Mouse (Mus musculus): ENCODE data around the gene Epo. TPM values are rescaled to one million over a fixed set of nuclear protein-coding genes. Genes with fewer than 3 reads are reported as not detected.

Gene Epo
- total RNA-seq, 2 experiments from 2014 or later = not detected

DNA sequence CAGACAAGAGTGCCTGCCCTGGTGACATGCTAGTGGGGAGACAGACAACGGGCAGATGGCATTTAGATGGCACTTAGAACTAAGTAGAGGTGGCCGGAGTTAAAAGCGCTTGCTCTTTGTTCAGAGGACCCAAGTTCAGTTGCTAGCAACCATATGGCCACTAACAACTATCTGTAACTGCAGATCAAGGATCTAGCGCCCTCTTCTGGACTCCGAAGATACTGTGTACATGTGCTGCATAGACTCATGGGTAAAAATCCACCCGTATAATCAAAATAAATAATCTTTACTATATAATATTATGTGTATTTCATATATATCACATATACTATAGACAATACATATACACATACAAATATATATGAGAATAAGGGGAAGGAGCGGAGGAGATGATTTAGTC lies 45.4 kb downstream of the Epo start:
- intact Hi-C loops (cut with DNase I) = no loop called here
- no peak for DNase-seq

GRCm38 (mm10) chr5:137485851-137486155 lies 47.2 kb downstream of the Epo start:
- no peak for DNase-seq
- intact Hi-C loops (cut with DNase I) = no loop called here

GRCm38 (mm10) chr5:137485071-137485850 lies 47.8 kb downstream of the Epo start:
- intact Hi-C loops (cut with DNase I) = no loop called here
- no peak for DNase-seq

- no peak for DNase-seq
- intact Hi-C loops (cut with DNase I) = loop anchor here (1.0 kb wide), 1 partner anchor 19 kb away; no protein-coding TSS in a partner anchor
These were observed 51.1 kb downstream of the Epo start for GRCm38 (mm10) chr5:137481897-137482296.

DNA sequence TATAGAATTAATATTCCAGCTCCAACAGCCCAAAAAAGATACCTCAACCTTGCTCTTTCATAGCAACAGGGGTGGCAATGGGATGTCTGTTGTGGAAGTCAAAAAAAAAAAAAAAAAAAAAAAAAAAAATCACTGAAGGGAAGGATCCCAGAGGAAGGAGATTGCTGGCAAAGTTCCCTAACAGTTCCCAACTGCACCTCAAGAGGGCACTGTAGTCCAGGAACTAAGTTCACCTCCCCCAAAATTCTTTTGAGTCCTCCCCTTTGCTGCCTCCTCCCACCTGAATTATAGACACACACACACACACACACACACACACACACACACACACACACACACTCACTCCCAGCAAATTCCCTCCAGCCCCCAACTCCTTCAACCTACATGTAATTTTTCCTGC lies 51.9 kb downstream of the Epo start:
- DNase-seq = peak; percentile 83 to 92
- intact Hi-C loops (cut with DNase I) = loop anchor here (1.0 kb wide), 1 partner anchor 20 kb away; no protein-coding TSS in a partner anchor

- intact Hi-C loops (cut with DNase I) = no loop called here
- DNase-seq = no peak
These were observed 56.1 kb downstream of the Epo start, which contains the start of gene Zan for GRCm38 (mm10) chr5:137476964-137477363. Gene Zan, minus strand, starts transcription at chr5:137477064.

GRCm38 (mm10) chr5:137474351-137474750 lies 58.7 kb downstream of the Epo start:
- no peak for DNase-seq
- intact Hi-C loops (cut with DNase I) = no loop called here

GRCm38 (mm10) chr5:137472252-137472904 lies 60.7 kb downstream of the Epo start:
- intact Hi-C loops (cut with DNase I) = no loop called here
- DNase-seq = no peak

- no peak for DNase-seq
- intact Hi-C loops (cut with DNase I) = no loop called here
These were observed 66.1 kb downstream of the Epo start for GRCm38 (mm10) chr5:137466946-137467345.

GRCm38 (mm10) chr5:137465049-137465448 lies 68.0 kb downstream of the Epo start:
- intact Hi-C loops (cut with DNase I) = no loop called here
- DNase-seq = peak; percentile 9 to 15

DNA sequence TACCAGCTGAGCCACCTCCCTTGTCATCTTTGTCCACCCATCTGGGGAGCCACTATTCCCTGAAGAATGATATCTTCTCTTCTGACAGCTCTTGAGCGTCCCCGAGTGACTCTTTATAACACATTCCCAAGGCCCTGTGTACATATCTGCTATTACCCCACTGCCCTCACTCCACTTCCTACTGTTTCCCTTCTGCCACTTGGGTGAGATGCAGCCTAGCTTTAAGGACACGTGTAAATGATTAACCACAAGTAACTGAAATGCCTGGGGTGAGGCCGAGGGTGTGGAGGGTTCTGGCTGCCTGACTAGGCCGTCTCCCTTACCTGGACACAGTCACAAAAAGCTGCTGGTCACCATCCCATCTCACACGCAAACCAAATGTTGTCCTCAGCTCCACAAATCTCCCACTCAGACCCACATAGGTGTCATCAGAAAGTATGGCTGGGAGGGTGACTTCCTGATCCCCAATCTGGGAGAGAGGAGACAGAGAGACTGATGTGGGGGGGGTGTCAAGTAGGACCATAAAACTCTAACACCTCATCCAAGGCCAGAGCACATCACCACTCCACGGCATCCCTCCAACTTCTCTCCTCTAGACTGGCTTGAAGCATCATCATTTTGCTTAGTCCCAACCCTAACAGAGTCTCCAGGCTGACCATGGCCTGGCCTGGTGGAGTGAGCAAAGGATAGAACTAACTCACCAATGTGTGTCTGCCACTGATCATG lies 77.0 kb downstream of the Epo start:
- no peak for DNase-seq
- intact Hi-C loops (cut with DNase I) = no loop called here

GRCm38 (mm10) chr5:137455206-137455605 lies 77.8 kb downstream of the Epo start:
- intact Hi-C loops (cut with DNase I) = no loop called here
- no peak for DNase-seq

DNA sequence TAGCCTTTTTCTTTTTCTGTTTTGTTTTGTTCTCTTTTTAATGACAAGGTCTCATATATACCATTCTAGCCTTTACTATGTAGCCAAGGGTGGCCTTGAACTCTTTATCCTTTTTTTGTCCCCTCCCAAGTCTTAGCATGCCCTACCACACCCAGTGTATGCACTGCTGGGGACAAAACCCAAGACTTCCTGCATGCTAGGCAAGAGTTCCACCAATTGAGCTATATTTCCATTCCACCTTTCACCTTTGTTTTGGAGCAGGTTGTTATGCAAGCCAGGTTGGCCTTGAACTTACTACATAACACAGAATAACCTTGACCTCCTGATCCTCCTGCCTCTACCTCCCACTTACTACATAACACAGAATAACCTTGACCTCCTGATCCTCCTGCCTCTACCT lies 87.5 kb downstream of the Epo start:
- intact Hi-C loops (cut with DNase I) = no loop called here
- no peak for DNase-seq

DNA sequence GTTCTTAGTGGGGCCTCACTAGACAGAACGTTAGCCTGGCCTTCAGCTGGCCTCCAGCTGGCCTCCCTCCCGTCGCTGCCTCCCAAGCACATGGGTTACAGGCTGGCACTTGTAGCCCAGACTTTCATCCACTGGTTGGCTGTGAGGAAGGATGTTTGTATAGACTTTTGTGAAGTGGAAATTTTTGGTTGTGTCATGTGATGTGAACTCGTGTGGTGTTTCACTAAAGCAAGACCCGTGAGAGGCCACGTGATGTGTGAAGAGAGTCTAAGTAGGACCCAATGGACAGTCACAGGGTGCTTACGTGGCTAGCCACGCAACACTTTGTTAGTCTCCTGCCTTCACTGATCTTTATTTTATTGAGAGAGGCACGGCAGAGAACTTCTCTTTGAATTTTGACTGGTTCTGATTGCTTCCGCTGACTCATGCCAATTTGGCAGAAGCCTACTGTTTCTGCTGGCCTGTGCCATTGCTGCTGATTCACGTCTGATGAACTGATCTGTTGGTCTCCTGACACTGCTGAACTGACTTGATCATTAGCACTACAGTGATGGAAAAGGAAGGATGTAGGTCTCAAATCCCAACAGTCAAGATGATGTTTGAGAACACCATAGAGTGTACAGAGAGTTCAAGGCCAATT lies 92.7 kb downstream of the Epo start:
- DNase-seq = no peak
- intact Hi-C loops (cut with DNase I) = no loop called here

DNA sequence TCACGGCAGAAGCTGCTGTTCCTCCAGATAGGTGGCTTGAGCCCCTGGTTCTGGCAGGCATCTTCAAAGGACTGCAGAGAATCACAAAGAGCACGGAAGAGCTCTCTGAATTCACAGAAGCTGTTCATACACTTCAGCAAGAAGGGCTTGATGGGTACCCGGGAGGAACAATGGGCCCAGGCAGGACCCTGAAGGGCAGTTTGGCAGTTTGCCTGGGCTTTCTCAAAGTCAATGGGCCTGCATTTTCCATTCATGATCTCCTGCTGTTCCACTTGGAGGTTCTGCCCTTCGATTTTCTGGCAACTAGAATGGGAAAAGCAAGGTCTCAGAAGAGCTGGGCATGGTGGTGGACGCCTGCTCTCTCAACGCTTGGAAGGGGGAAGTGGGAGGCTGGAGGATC lies 99.2 kb downstream of the Epo start:
- intact Hi-C loops (cut with DNase I) = no loop called here
- peak in 1 of 2 experiments; percentile 7 for DNase-seq

Small RNAs within 50 kb of the gene (microRNA-seq; reads per million reads assigned to microRNA genes)
- gene Mir6418 = 0.70 to 0.95 reads per million in 2 experiments

Other genes with a start within 250 kb of the Epo start
- gene Ache, start 245.7 kb downstream of the Epo start, total RNA-seq (2021) = 1 to 10 TPM; 4.6 to 4.8 TPM
- 1 to 10 TPM; 8.8 to 10.0 TPM for gene Ufsp1, start 238.6 kb downstream of the Epo start, total RNA-seq (2021)
- 10 to 100 TPM; 91.0 to 91.9 TPM for gene Srrt, start 225.6 kb downstream of the Epo start, total RNA-seq (2021)
- 10 to 100 TPM; 22.5 to 23.3 TPM for gene Trip6, start 218.8 kb downstream of the Epo start, total RNA-seq (2021)
- 1 to 10 TPM; 4.4 to 5.4 TPM for gene Slc12a9, start 199.6 kb downstream of the Epo start, total RNA-seq (2021)
- 100 to 1,000 TPM; 103 to 111 TPM for gene Ephb4, start 183.1 kb downstream of the Epo start, total RNA-seq (2021)
- under 1 TPM in 1 of 2 experiments, not detected in 1; 0.10 TPM for gene Zan, start 56.2 kb downstream of the Epo start, total RNA-seq (2021)
- 10 to 100 TPM; 16.6 to 19.2 TPM for gene Pop7, start 30.7 kb downstream of the Epo start, total RNA-seq (2021)
- gene Gigyf1, start 14.7 kb downstream of the Epo start, total RNA-seq (2021) = 10 to 100 TPM; 29.6 to 33.8 TPM
- gene Gnb2, start 268 bp upstream of the Epo start, total RNA-seq (2021) = 100 to 1,000 TPM; 481 to 484 TPM
- gene Actl6b, start 20.3 kb upstream of the Epo start, total RNA-seq (2021) = not detected
- gene Tfr2, start 36.6 kb upstream of the Epo start, total RNA-seq (2021) = not detected
- gene Mospd3, start 67.8 kb upstream of the Epo start, total RNA-seq (2021) = 10 to 100 TPM; 25.1 to 31.4 TPM
- gene Pcolce, start 80.5 kb upstream of the Epo start, total RNA-seq (2021) = 100 to 1,000 TPM; 127 to 142 TPM
- under 1 TPM; 0.20 to 0.29 TPM for gene Fbxo24, start 95.8 kb upstream of the Epo start, total RNA-seq (2021)
- 10 to 100 TPM; 20.2 to 21.7 TPM for gene Lrch4, start 95.9 kb upstream of the Epo start, total RNA-seq (2021)
- 1 to 10 TPM; 5.0 to 5.9 TPM for gene Gm20605, start 95.9 kb upstream of the Epo start, total RNA-seq (2021)
- gene Sap25, start 108.1 kb upstream of the Epo start, total RNA-seq (2021) = 1 to 10 TPM; 3.2 to 3.9 TPM
- gene Irs3, start 112.5 kb upstream of the Epo start, total RNA-seq (2021) = under 1 TPM; 0.24 to 0.35 TPM
- 10 to 100 TPM; 11.8 to 14.0 TPM for gene Agfg2, start 151.5 kb upstream of the Epo start, total RNA-seq (2021)
- gene Nyap1, start 208.4 kb upstream of the Epo start, total RNA-seq (2021) = 1 to 10 TPM; 1.6 to 1.7 TPM
- 100 to 1,000 TPM; 279 to 287 TPM for gene Tsc22d4, start 212.5 kb upstream of the Epo start, total RNA-seq (2021)
- gene Ppp1r35, start 245.6 kb upstream of the Epo start, total RNA-seq (2021) = 10 to 100 TPM; 13.4 to 17.4 TPM